Mouse (Mus musculus): ENCODE data around the gene Nthl1. TPM values are rescaled to one million over a fixed set of nuclear protein-coding genes. Genes with fewer than 3 reads are reported as not detected.

Gene Nthl1
- polyA plus RNA-seq, 1 experiment: 18.8 TPM

GRCm38 (mm10) chr17:24672141-24672540 is 39.7 kb downstream of the Nthl1 start:
- TF ChIP-seq POLR2A (IDR thresholded peaks at IDR 0.05; ENCODE audit: borderline replicate concordance, extremely low read depth, low read depth, low read length) (no peak), CTCF (IDR thresholded peaks at IDR 0.05; ENCODE audit: insufficient read depth, low read length) (no peak)
- WGBS: 5% methylated on average over 5 of the region's 5 CpGs
- H3K4me1 ChIP-seq (ENCODE audit: control insufficient read depth, insufficient read depth, low read length): peaks cover 16% of the 10 kb centered on the region
- H3K4me3 ChIP-seq (replicated peaks; ENCODE audit: extremely low read depth, low read depth, low read length): no peak overlapping the region
- DNase-seq: no peak

GRCm38 (mm10) chr17:24674277-24674676 is 41.8 kb downstream of the Nthl1 start:
- no peak overlapping the region for H3K4me3 ChIP-seq (replicated peaks; ENCODE audit: extremely low read depth, low read depth, low read length)
- 48% methylated on average over 7 of the region's 7 CpGs for WGBS
- TF ChIP-seq POLR2A (IDR thresholded peaks at IDR 0.05; ENCODE audit: borderline replicate concordance, extremely low read depth, low read depth, low read length) (no peak), CTCF (IDR thresholded peaks at IDR 0.05; ENCODE audit: insufficient read depth, low read length) (no peak)
- DNase-seq: no peak
- H3K4me1 ChIP-seq (ENCODE audit: control insufficient read depth, insufficient read depth, low read length): peaks cover 14% of the 10 kb centered on the region

GRCm38 (mm10) chr17:24676187-24676586 is 43.7 kb downstream of the Nthl1 start:
- no peak for TF ChIP-seq POLR2A (IDR thresholded peaks at IDR 0.05; ENCODE audit: borderline replicate concordance, extremely low read depth, low read depth, low read length)
- peak; percentile 81 for TF ChIP-seq CTCF (IDR thresholded peaks at IDR 0.05; ENCODE audit: insufficient read depth, low read length)
- Histone ChIP-seq H3K4me3 (replicated peaks; ENCODE audit: extremely low read depth, low read depth, low read length) (no peak overlapping the region), H3K4me1 (ENCODE audit: control insufficient read depth, insufficient read depth, low read length) (peaks cover 7% of the 10 kb centered on the region; the same call in 1 of the 2 replicates)
- DNase-seq: peak; percentile 67
- WGBS: 52% methylated on average over 2 of the region's 2 CpGs

- TF ChIP-seq CTCF (IDR thresholded peaks at IDR 0.05; ENCODE audit: insufficient read depth, low read length): no peak
- no peak for TF ChIP-seq POLR2A (IDR thresholded peaks at IDR 0.05; ENCODE audit: borderline replicate concordance, extremely low read depth, low read depth, low read length)
- 91% methylated on average over 5 of the region's 5 CpGs for WGBS
Observed at GRCm38 (mm10) chr17:24676877-24677276, 44.4 kb downstream of the Nthl1 start.

GRCm38 (mm10) chr17:24677500-24678080 is 45.1 kb downstream of the Nthl1 start:
- TF ChIP-seq POLR2A (IDR thresholded peaks at IDR 0.05; ENCODE audit: borderline replicate concordance, extremely low read depth, low read depth, low read length): no peak
- no peak for TF ChIP-seq CTCF (IDR thresholded peaks at IDR 0.05; ENCODE audit: insufficient read depth, low read length)
- 92% methylated on average over 24 of the region's 24 CpGs for WGBS
- Histone ChIP-seq H3K4me1 (ENCODE audit: control insufficient read depth, insufficient read depth, low read length) (0 out of 2 replicates have a peak, but pooled peaks cover 5% of the 10 kb centered on the region), H3K4me3 (replicated peaks; ENCODE audit: extremely low read depth, low read depth, low read length) (no peak overlapping the region)
- no peak for DNase-seq

More at GRCm38 (mm10) chr17:24676877-24677276, 44.4 kb downstream of the Nthl1 start:
- Histone ChIP-seq H3K4me3 (replicated peaks; ENCODE audit: extremely low read depth, low read depth, low read length) (no peak overlapping the region), H3K4me1 (ENCODE audit: control insufficient read depth, insufficient read depth, low read length) (peaks cover 7% of the 10 kb centered on the region; the same call in 1 of the 2 replicates)
- DNase-seq: no peak

- DNase-seq: no peak
- WGBS: 36% methylated on average over 16 of the region's 16 CpGs
Observed at GRCm38 (mm10) chr17:24686514-24686913, 54.0 kb downstream of the Nthl1 start.

GRCm38 (mm10) chr17:24687146-24687595 is 54.7 kb downstream of the Nthl1 start:
- TF ChIP-seq POLR2A (IDR thresholded peaks at IDR 0.05; ENCODE audit: borderline replicate concordance, extremely low read depth, low read depth, low read length) (no peak), CTCF (IDR thresholded peaks at IDR 0.05; ENCODE audit: insufficient read depth, low read length) (no peak)
- 2% methylated on average over 25 of the region's 25 CpGs for WGBS
- peak; percentile 67 for DNase-seq
- Histone ChIP-seq H3K4me1 (ENCODE audit: control insufficient read depth, insufficient read depth, low read length) (peaks cover 4% of the 10 kb centered on the region; the same call in 1 of the 2 replicates), H3K4me3 (replicated peaks; ENCODE audit: extremely low read depth, low read depth, low read length) (peak overlapping the region; percentile 31)

More at GRCm38 (mm10) chr17:24686514-24686913, 54.0 kb downstream of the Nthl1 start:
- no peak for TF ChIP-seq POLR2A (IDR thresholded peaks at IDR 0.05; ENCODE audit: borderline replicate concordance, extremely low read depth, low read depth, low read length)
- TF ChIP-seq CTCF (IDR thresholded peaks at IDR 0.05; ENCODE audit: insufficient read depth, low read length): no peak
- no peak overlapping the region for H3K4me3 ChIP-seq (replicated peaks; ENCODE audit: extremely low read depth, low read depth, low read length)
- H3K4me1 ChIP-seq (ENCODE audit: control insufficient read depth, insufficient read depth, low read length): peaks cover 4% of the 10 kb centered on the region; the same call in 1 of the 2 replicates

GRCm38 (mm10) chr17:24687599-24687998 is 55.1 kb downstream of the Nthl1 start:
- Histone ChIP-seq H3K4me1 (ENCODE audit: control insufficient read depth, insufficient read depth, low read length) (peaks cover 4% of the 10 kb centered on the region; the same call in 1 of the 2 replicates), H3K4me3 (replicated peaks; ENCODE audit: extremely low read depth, low read depth, low read length) (peak overlapping the region; percentile 31)
- 21% methylated on average over 23 of the region's 23 CpGs for WGBS
- no peak for DNase-seq
- TF ChIP-seq POLR2A (IDR thresholded peaks at IDR 0.05; ENCODE audit: borderline replicate concordance, extremely low read depth, low read depth, low read length) (no peak), CTCF (IDR thresholded peaks at IDR 0.05; ENCODE audit: insufficient read depth, low read length) (no peak)

Other genes with a start within 250 kb of the Nthl1 start
- 83.2 and 101 TPM in 2 replicates for gene Rnps1, start 218.1 kb upstream of the Nthl1 start, polyA plus RNA-seq (2012; rRNA removed)
- 70.0 and 78.3 TPM in 2 replicates for gene Eci1, start 206.0 kb upstream of the Nthl1 start, polyA plus RNA-seq (2012; rRNA removed)
- 7.7 and 22.4 TPM in 2 replicates for gene Dnase1l2, start 189.6 kb upstream of the Nthl1 start, polyA plus RNA-seq (2012; rRNA removed)
- 85.9 and 90.1 TPM in 2 replicates for gene E4f1, start 162.4 kb upstream of the Nthl1 start, polyA plus RNA-seq (2012; rRNA removed)
- gene Pgp, start 162.3 kb upstream of the Nthl1 start, polyA plus RNA-seq (2012; rRNA removed): 39.5 and 46.2 TPM in 2 replicates
- gene Bricd5, start 158.8 kb upstream of the Nthl1 start, polyA plus RNA-seq (2012; rRNA removed): 0.15 and 0.43 TPM in 2 replicates
- gene Mlst8, start 153.6 kb upstream of the Nthl1 start, polyA plus RNA-seq (2012; rRNA removed): 27.5 and 43.2 TPM in 2 replicates
- gene Caskin1, start 144.1 kb upstream of the Nthl1 start, polyA plus RNA-seq (2012; rRNA removed): 1.7 and 2.1 TPM in 2 replicates
- 237 and 263 TPM in 2 replicates for gene Traf7, start 104.7 kb upstream of the Nthl1 start, polyA plus RNA-seq (2012; rRNA removed)
- gene Rab26, start 98.5 kb upstream of the Nthl1 start, polyA plus RNA-seq (2012; rRNA removed): 1.1 and 1.2 TPM in 2 replicates
- gene Pkd1, start 82.8 kb upstream of the Nthl1 start, polyA plus RNA-seq (2012; rRNA removed): 136 and 146 TPM in 2 replicates
- gene Tsc2, start 50 bp upstream of the Nthl1 start, polyA plus RNA-seq (2012; rRNA removed): 220 and 230 TPM in 2 replicates
- 507 and 712 TPM in 2 replicates for gene Slc9a3r2, start 17.6 kb downstream of the Nthl1 start, polyA plus RNA-seq (2012; rRNA removed)
- 77.9 and 131 TPM in 2 replicates for gene Npw, start 25.8 kb downstream of the Nthl1 start, polyA plus RNA-seq (2012; rRNA removed)
- 89.7 and 89.8 TPM in 2 replicates for gene Zfp598, start 37.0 kb downstream of the Nthl1 start, polyA plus RNA-seq (2012; rRNA removed)
- 0.46 and 0.62 TPM in 2 replicates for gene Syngr3, start 57.3 kb downstream of the Nthl1 start, polyA plus RNA-seq (2012; rRNA removed)
- 13.7 and 20.3 TPM in 2 replicates for gene Gfer, start 63.5 kb downstream of the Nthl1 start, polyA plus RNA-seq (2012; rRNA removed)
- 13.2 and 14.2 TPM in 2 replicates for gene Noxo1, start 63.6 kb downstream of the Nthl1 start, polyA plus RNA-seq (2012; rRNA removed)
- gene Tbl3, start 75.0 kb downstream of the Nthl1 start, polyA plus RNA-seq (2012; rRNA removed): 45.4 and 60.7 TPM in 2 replicates
- 0.29 and 0.57 TPM in 2 replicates for gene Rnf151, start 85.4 kb downstream of the Nthl1 start, polyA plus RNA-seq (2012; rRNA removed)
- gene Rps2, start 85.4 kb downstream of the Nthl1 start, polyA plus RNA-seq (2012; rRNA removed): 1,603 and 2,135 TPM in 2 replicates
- gene Ndufb10, start 91.8 kb downstream of the Nthl1 start, polyA plus RNA-seq (2012; rRNA removed): 174 and 218 TPM in 2 replicates
- 0.26 and 6.4 TPM in 2 replicates for gene Rpl3l, start 95.1 kb downstream of the Nthl1 start, polyA plus RNA-seq (2012; rRNA removed)
- gene Msrb1, start 104.0 kb downstream of the Nthl1 start, polyA plus RNA-seq (2012; rRNA removed): 84.4 and 103 TPM in 2 replicates
- gene Hs3st6, start 120.3 kb downstream of the Nthl1 start, polyA plus RNA-seq (2012; rRNA removed): 6.4 and 8.9 TPM in 2 replicates
- not detected in 2 replicates for gene Meiob, start 171.6 kb downstream of the Nthl1 start, polyA plus RNA-seq (2012; rRNA removed)
- gene Hagh, start 207.5 kb downstream of the Nthl1 start, polyA plus RNA-seq (2012; rRNA removed): 56.1 and 83.4 TPM in 2 replicates
- gene Fahd1, start 217.7 kb downstream of the Nthl1 start, polyA plus RNA-seq (2012; rRNA removed): 6.4 and 7.8 TPM in 2 replicates
- gene Igfals, start 233.3 kb downstream of the Nthl1 start, polyA plus RNA-seq (2012; rRNA removed): 3.0 and 3.9 TPM in 2 replicates